Mouse (Mus musculus) kidney, adult 18-20 months (tissue): ENCODE measurements around the gene Cst3.
A peak's percentile ranks its signal among the peaks of the same experiment; 100 is the strongest.

Experiments
- DNase-seq: peaks from one replicate; pipeline ENCODE4 v3.0.0; 2021

The Cst3 gene

GRCm38 (mm10) chr2:148875335-148875811, at the start of gene Cst3:
Cst3 (minus strand) TSS chr2:148875692.
- DNase-seq, result peak; percentile 95

DNA sequence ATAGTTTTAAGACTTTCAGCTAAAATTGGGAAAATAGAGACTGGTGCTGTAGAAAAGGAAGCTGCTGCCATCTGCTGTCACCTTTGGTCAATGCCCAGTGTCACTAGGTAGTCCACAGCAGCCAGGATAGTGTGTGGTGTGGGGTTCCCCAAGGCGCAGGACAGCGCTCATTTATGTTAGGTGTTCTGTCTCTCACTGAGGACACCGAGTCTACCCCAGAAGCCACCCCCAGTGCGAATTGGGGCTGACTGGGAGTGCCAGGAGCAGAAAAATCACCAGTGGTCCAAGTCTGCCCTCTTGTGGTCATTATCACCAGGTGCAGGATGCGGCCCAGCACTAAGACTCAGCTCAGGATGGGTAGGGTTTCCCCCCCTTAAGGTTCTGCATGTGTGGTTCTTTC, 26.8 kb upstream of the Cst3 start:
- peak; percentile 79 for DNase-seq

DNA sequence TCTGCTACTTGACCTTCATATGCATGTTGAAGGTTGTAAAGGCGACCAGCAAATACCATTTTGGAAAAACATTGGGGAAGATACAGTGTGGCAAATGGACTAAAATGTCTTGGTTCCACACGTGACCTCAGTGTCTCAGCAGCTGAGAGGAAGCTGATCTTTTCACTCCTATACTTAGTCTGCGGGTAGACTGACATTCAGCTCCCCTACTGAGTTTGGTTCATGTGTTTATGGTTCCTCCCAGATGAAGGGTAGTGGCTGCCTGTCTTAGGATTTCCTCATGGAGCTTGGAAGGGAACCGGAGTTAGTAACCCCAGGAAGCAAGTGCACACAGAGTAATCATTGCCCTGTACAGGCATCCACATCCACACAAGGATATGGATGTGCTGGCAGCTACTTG, 24.8 kb upstream of the Cst3 start:
- no peak for DNase-seq

- DNase-seq, result no peak
Measured at GRCm38 (mm10) chr2:148896219-148896618, 20.7 kb upstream of the Cst3 start.

- no peak for DNase-seq
Measured at GRCm38 (mm10) chr2:148893107-148893506, 17.6 kb upstream of the Cst3 start.

- DNase-seq, result no peak
Measured at GRCm38 (mm10) chr2:148890021-148890851, 14.7 kb upstream of the Cst3 start.

DNA sequence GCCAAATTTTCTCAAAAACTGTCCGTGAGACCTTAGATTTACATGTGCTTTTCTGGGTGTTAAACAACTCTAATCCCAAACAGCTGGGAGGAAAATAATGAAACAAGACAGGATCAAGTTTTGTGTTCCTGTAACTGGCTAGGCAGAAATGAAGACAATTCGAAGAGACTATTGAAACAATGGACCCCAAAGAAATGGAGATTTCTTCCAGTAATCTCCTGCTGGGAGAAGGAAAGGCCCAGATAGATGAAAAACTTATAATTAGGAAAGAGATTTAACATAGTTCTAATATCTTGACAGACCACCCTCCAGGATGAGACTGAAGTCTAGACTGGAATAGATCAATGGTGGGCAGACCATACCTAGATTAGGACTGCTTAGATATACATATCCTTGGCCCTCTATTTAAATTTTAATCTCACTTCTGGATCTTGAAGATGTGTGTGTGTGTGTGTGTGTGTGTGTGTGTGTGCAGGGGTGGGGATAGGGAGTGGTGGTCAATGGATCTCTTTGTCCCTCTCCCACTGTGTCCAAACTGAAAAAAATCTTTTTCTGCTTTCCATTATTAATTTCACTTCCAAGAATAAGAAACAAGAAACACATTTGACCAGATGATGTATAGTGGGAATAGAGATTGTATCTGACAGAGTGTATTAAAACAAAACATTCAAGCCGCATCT, 14.0 kb upstream of the Cst3 start:
- no peak for DNase-seq

GRCm38 (mm10) chr2:148888872-148889271, 13.4 kb upstream of the Cst3 start:
- DNase-seq, result no peak

DNA sequence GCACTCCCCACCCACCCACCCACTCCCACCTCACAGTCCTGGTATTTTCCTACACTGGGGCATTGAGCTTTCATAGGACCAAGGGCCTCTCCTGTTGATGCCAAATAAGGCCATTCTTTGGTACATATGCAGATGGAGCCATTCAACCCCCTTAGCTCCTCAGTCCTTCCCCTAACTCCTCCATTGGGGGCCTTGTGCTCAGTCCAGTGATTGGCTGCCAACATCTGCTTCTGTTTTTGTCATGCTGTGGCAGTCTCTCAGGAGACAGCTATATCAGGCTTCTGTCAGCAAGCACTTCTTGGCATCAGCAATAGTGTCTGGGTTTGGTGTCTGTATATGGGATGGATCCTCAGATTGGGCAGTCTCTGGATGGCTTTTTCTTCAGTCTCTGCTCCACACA, 9.2 kb upstream of the Cst3 start:
- DNase-seq, result no peak

DNA sequence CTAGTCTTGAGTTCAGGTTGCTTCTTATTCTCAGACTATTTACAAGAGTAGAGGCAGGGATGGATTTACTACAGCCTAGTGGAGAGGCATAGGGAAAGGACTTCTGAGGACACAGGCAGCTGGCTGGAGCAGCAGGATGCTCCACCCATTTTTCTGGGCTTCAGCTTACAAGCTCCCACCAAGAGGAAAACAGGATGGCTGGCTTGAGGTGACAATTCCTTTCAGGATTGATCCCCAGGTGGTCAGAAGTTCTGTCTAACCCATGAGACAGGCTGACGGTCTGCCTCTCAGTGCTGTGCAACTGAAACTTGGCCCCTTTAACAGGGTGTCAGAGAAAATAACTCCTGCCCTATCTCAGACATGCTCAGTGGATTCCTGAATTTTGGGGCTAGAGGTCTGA, 3.7 kb upstream of the Cst3 start:
- peak; percentile 23 for DNase-seq

- DNase-seq, result peak; percentile 8
Measured at GRCm38 (mm10) chr2:148878641-148879130, 3.2 kb upstream of the Cst3 start.

GRCm38 (mm10) chr2:148877016-148877770, 1.7 kb upstream of the Cst3 start:
- peak; percentile 56 for DNase-seq

DNA sequence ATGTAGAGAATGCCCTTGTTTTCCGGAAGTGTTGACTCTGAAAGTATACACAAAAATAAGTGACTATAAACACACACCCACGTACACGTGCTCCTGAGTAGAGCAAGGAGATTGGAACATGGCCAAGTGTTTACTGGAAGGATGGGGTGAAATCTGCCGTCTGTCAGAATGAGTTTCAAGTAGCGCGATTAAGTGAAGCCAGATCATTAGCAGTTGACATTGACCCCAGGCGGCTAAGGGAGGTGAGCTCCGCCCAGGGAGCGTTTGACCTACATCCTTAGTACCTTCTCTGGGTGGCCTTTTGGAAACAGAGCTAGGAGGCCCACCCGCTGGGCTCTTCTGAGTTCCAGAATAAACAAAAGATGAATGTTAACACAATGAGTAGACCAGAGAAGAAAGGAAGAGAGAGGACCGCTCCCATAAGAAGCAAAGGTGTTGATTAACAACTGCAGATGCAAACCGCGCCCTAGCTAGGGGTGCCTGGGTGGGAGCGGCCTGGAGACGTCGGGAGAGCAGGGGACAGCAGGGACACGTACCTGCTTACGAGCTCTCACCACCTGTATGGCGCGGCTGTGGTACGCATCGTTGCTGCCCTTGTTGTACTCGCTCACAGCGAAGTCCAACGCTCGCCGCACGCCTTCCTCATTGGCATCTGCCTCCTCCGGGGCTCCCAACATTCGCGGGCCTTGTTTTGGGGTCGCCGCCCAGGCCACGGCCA, 716 bp downstream of the Cst3 start:
- DNase-seq, result peak; percentile 50

DNA sequence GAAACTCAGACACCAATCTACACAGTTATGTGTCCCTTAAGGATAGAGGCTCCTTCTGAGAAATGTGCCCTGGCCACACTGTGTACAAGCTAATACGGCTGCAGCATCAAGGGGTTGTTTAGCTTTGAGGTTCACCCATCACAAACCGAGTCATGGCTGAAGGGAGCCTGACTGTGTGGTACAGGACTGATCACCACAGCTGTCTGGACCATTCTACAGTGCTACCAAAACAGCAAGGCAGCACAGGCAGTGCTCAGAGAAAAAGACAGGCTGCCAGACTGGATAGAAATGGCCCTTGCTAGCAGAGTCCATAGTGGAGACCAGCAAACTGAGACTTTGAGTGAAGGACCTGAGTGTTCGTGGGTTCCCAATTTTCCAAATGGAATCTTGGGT, 1.3 kb downstream of the Cst3 start:
- no peak for DNase-seq

GRCm38 (mm10) chr2:148872860-148873259, 2.6 kb downstream of the Cst3 start:
- DNase-seq, result no peak

- DNase-seq, result no peak
Measured at GRCm38 (mm10) chr2:148870526-148870925, 5.0 kb downstream of the Cst3 start.

- DNase-seq, result no peak
Measured at GRCm38 (mm10) chr2:148868959-148869358, 6.5 kb downstream of the Cst3 start.

GRCm38 (mm10) chr2:148864966-148865365, 10.5 kb downstream of the Cst3 start, which contains the start of gene 9230104L09Rik:
9230104L09Rik (minus strand) TSS chr2:148865038.
- no peak for DNase-seq

DNA sequence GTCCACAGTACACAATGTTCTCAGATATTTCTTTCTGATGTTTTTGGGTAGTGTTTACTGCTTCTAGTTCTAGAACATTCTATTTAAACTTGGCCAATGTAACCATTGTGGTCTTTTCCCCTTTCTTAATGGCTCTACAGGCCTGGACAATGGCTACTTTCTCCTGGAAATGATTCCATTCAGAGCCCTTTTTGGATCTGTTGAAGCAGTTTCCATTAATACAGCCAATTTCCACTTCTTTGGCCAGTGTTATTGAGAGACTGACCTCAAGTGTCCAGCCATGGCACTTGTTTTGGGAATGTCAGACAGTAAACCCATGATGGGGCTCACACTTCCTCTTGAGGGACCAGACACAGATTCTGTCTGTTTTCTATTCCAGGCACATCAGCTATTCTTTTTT, 13.8 kb downstream of the Cst3 start:
- no peak for DNase-seq

GRCm38 (mm10) chr2:148860993-148861392, 14.5 kb downstream of the Cst3 start:
- no peak for DNase-seq

- no peak for DNase-seq
Measured at GRCm38 (mm10) chr2:148857506-148857905, 18.0 kb downstream of the Cst3 start.

DNA sequence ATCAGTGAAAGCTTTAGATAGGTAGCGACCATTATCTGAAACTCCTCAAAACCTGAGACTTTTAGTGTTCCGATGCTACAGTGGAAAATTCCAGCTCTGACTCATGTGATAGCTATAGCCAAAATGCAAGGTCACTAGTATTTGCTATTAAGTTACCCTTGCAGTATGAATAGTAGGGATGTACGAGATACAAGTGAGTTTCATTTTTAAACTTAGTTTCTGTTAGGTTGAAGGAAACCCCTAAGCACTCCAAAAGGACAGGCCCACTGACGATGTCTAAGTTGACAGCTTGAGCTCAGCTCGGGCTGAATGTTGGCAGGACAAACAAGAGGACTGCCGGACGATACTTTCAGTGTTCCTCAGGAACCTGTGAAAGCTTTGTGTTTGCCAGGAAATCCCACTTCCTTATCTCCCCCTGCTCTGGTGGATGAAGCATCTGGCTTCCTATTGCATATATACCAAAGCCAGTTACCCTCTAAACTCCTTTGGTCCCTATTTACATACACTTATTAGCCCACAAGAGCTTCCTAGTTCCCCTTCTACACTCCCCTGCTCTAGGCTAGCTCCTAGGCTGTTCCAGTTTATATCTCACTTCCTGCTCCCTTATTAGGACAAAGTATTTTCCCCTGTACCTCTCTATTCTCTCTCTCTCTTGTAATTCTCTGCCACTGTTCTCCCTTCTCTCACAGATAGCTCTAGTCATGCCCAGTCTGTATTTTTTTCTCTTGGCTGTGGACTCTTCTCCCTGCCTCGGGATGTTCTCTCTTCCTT, 18.7 kb downstream of the Cst3 start:
- no peak for DNase-seq
